Mouse (Mus musculus) WW6 (cell line): ENCODE data around the gene Fam184a.

ENCODE experiments used
- DNase-seq: peaks from one replicate; pipeline ENCODE4 v3.0.0-alpha.2; 2013; ENCODE audit warnings: low read depth, low spot score

The Fam184a gene

DNA sequence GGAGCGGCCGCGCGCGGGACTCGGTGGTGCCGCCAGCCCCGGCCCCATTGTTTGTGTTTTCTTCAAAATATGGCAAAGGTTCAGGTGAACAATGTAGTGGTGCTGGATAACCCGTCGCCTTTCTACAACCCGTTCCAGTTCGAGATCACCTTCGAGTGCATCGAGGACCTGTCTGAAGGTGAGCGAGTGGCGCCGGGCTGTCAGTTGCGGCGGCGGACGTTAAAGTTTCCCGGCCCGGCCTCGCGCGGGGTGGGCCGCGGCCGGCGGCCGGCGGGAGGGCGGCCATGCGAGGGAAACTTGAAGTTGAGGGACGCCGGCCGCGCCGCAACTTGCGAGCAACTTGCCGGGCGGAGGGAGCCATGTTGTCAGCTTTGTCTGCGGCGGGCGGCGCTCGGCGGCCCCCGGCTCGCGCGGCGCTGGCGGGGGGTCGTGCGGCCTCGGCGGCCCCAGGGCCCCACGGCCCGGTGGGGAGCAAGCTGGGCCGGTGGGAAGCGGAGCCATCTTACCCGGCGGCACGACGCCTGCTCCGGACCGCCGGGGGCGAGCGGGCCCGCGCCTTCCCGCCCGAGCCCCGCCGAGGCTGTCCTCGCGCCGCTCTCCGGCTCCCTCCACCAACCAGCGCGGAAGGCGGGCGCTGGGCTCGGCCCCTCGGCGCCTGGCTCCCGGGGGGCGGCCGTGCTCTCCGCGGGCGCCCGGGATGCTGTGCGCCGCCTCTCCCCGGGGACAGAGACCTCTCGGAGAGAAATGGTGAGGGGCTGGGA lies 153.6 kb downstream of the Fam184a start:
- DNase-seq = no peak

DNA sequence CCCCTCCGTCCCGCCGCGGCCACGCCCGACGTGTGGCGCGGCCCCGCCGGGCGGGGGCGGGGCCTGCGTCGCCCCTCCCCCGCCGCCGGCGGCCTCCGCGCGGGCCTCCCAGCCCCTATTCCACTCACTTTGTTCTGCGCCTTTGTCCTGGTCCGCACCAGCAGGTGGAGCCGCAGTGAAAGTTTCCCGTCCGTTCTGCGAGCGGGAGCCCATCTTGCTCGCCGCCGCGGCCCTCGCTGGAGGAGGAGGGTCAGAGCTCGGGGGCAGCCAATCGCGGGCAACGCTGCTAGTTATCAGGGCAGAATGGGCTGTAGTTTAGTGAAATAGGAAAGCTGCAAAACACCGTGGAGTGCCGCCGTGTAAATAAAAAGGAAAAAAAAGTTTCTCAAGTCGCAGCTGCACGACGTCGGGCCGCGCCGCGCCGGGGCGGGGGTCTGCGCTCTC lies 154.2 kb downstream of the Fam184a start, which contains the start of gene Asf1a:
Gene Asf1a, plus strand, starts transcription at position 81 of the 444 bp plus-strand sequence.
- DNase-seq = peak; percentile 86

DNA sequence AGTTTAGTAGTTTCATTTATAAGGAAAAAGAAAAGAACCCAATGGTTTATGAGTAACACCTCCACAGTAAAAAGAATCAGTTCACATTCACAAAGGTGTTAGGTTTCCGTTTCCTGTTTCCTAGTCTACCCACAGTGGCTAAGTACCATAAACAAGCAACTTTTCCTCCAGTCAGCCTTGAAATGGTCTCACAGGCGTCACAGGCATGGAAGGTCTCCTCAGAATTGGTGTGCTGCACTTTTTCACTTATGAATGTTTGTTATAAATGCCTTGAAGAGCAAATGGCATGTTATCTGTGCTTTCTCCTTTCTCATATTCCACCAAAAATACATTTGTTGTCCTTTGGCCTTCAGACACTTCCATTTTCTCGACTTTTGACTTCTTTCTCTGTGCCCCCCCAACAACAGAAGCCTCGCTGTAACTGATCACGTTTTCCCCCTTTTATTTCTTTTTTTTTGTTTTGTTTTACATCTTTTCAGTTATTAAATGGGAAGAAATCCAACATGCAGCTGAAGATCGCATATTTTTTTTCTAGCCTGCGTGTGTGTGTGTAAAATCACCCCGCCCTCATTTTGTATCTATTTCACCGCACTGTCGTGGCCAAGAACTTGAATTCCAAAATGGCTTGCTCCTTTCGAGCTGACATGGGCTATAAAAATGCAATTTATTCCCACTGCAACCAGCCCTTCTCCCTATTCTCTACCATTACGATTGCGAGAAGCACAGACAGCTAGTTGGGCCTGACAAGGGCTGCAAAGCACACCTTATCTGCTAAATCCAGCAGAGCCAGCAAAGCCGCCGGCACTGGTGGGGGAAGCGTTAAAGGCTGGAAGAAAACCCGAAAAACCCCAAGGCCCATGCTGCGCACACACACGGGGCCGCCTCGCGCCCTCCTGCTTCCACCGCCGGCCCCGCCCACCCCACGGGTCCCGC lies 154.9 kb downstream of the Fam184a start:
- no peak for DNase-seq

DNA sequence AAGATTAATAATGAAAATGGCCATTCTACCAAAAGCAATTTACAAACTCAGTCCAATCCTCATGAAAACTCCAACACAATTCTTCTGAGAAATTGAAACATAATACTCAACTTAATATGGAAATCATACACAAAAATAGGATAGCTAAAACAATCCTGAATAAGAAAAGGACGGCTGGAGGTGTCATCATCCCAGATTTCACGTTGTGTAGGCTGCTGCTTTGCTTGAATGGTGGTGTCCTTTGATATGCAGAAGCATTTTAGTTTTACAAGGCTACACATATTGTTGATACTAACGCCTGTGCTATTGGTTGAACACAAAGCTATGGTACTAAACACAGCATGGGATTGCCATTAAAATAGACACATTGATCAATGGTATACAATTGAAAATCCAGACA lies 165.1 kb downstream of the Fam184a start:
- no peak for DNase-seq
